Mouse (Mus musculus) G1E (cell line): ENCODE results near the gene Slc9a3r2. TPM values are rescaled to one million over a fixed set of nuclear protein-coding genes. Genes with fewer than 3 reads are reported as not detected.
A peak's percentile ranks its signal among the peaks of the same experiment; 100 is the strongest.

Source experiments
- ATAC-seq: 2 replicates; pipeline ENCODE4 v1.8.0; 2016; ENCODE audit warnings: mild to moderate bottlenecking; ENCODE audit not compliant: insufficient number of reproducible peaks, poor library complexity, low FRiP score, severe bottlenecking; ENCODE audit errors: extremely low read depth
- DNase-seq: peaks from one replicate; pipeline ENCODE4 v3.0.0; 2012; ENCODE audit warnings: low spot score
- H3K27me3 ChIP-seq: 2 replicates; pipeline ENCODE4 v1.6.1; 2012; ENCODE audit warnings: mild to moderate bottlenecking, low read length, inconsistent platforms; ENCODE audit not compliant: insufficient read depth
- H3K36me3 ChIP-seq: replicated peaks from 2 replicates; pipeline ENCODE3; 2012; ENCODE audit warnings: mild to moderate bottlenecking, inconsistent platforms
- H3K4me1 ChIP-seq: 2 replicates; pipeline ENCODE4 v1.6.1; 2012; ENCODE audit warnings: low read depth, low read length, inconsistent platforms, mixed read lengths; ENCODE audit not compliant: insufficient read depth
- H3K4me3 ChIP-seq: 2 replicates; pipeline ENCODE4 v1.5.1; 2012; ENCODE audit warnings: low read depth, mild to moderate bottlenecking, inconsistent platforms, low read length, moderate library complexity, mixed read lengths
- H3K9me3 ChIP-seq: replicated peaks from 2 replicates; pipeline ENCODE4 v1.6.1; 2012; ENCODE audit warnings: inconsistent platforms
- CTCF ChIP-seq: IDR thresholded peaks from 2 replicates; pipeline ENCODE4 v1.5.1; 2012; ENCODE audit warnings: low read depth, low read length, inconsistent platforms, mixed read lengths
- GATA1 ChIP-seq: IDR thresholded peaks from 2 replicates; pipeline ENCODE4 v1.6.1; 2012; ENCODE audit warnings: borderline replicate concordance, low read length, inconsistent platforms, mixed read lengths
- GATA2 ChIP-seq: IDR thresholded peaks from 2 replicates; pipeline ENCODE4 v1.6.1; 2012; ENCODE audit warnings: low read depth, low read length, inconsistent platforms, borderline replicate concordance
- POLR2AphosphoS5 ChIP-seq: IDR thresholded peaks from 2 replicates; pipeline ENCODE4 v1.6.1; 2012; ENCODE audit warnings: low read depth, low read length, inconsistent platforms; ENCODE audit not compliant: insufficient replicate concordance
- TAL1 ChIP-seq: conservative IDR thresholded peaks from 2 replicates; pipeline ENCODE4 v1.6.1; 2012; ENCODE audit warnings: low read depth, low read length, inconsistent platforms, mixed read lengths
- polyA plus RNA-seq: library from polyadenylated mRNA; stranded (reverse); fragments of >175 nt; gene quantifications from 2 replicates; pipeline ENCODE4 v1.2.3, GENCODE M21; 2012
- total RNA-seq, 2 experiments: library from RNA; stranded (forward) in 1 of 2; stranded (reverse) in 1 of 2; fragments of 200-1000 nt in 1 of 2; fragments of >200 nt in 1 of 2; fragmentation: Nextera tagmentation in 1 of 2; gene quantifications; 2 replicates each; pipeline ENCODE4 v1.2.3; 2014 to 2017

Slc9a3r2 gene
- total and polyA plus RNA-seq, 3 experiments, result 0.07 to 0.16 TPM; not detected in 1

- H3K27me3 ChIP-seq, result peaks cover 69% of the 10 kb centered on the region
- H3K9me3 ChIP-seq, result no peaks in the 10 kb centered on the region
- no peaks in the 10 kb centered on the region for H3K36me3 ChIP-seq
- no peak overlapping the region for H3K4me3 ChIP-seq
- TF ChIP-seq POLR2AphosphoS5 (no peak), TAL1 (no peak), GATA1 (no peak), CTCF (no peak), GATA2 (no peak)
- no peak for ATAC-seq
- DNase-seq, result no peak
- peaks cover 10% of the 10 kb centered on the region for H3K4me1 ChIP-seq
Observed at GRCm38 (mm10) chr17:24651835-24652234, 1.7 kb upstream of the Slc9a3r2 start.

- DNase-seq (no peak), ATAC-seq (no peak)
- H3K9me3 ChIP-seq, result no peaks in the 10 kb centered on the region
- H3K27me3 ChIP-seq, result peaks cover 74% of the 10 kb centered on the region
- H3K4me3 ChIP-seq, result no peak overlapping the region
- peaks cover 10% of the 10 kb centered on the region for H3K4me1 ChIP-seq
- H3K36me3 ChIP-seq, result no peaks in the 10 kb centered on the region
- TF ChIP-seq GATA2 (no peak), GATA1 (no peak), CTCF (no peak), TAL1 (no peak), POLR2AphosphoS5 (no peak)
Observed at GRCm38 (mm10) chr17:24650766-24651165, 639 bp upstream of the Slc9a3r2 start.

GRCm38 (mm10) chr17:24649581-24650069 lies 502 bp downstream of the Slc9a3r2 start:
- no peak for DNase-seq
- peaks cover 86% of the 10 kb centered on the region for H3K27me3 ChIP-seq
- no peak for ATAC-seq

GRCm38 (mm10) chr17:24648731-24649377 lies 1.3 kb downstream of the Slc9a3r2 start:
- H3K4me1 ChIP-seq, result peaks cover 13% of the 10 kb centered on the region
- DNase-seq (no peak), ATAC-seq (no peak)
- no peaks in the 10 kb centered on the region for H3K9me3 ChIP-seq
- no peaks in the 10 kb centered on the region for H3K36me3 ChIP-seq
- TF ChIP-seq TAL1 (no peak), GATA2 (no peak), GATA1 (no peak), POLR2AphosphoS5 (no peak), CTCF (no peak)
- no peak overlapping the region for H3K4me3 ChIP-seq
- H3K27me3 ChIP-seq, result peaks cover 87% of the 10 kb centered on the region

More at GRCm38 (mm10) chr17:24649581-24650069, 502 bp downstream of the Slc9a3r2 start:
- no peaks in the 10 kb centered on the region for H3K9me3 ChIP-seq
- TF ChIP-seq TAL1 (no peak), POLR2AphosphoS5 (no peak), CTCF (no peak), GATA2 (no peak), GATA1 (no peak)
- peak overlapping the region; percentile 63; the same call in 1 of the 2 replicates for H3K4me3 ChIP-seq
- H3K36me3 ChIP-seq, result no peaks in the 10 kb centered on the region
- peaks cover 10% of the 10 kb centered on the region for H3K4me1 ChIP-seq

DNA sequence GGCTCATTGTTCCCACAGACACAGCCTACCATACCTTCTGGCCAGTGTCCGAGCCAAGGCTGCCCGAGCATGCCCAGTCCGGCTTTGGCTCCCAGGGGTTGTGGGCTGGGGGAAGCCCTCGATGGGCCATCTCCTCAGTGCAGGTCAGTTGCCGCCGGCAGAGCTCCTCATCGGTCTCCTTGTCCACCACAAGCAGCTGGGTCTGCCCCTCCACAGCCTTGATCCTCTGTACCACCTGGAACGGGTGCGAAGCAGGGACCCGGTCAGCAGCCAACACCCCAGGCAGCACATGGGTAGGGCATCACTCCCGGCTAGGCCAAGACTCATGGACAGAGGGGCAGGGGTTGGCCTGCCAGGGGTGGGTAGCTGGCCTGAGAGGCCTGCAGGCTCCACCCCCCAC lies 2.6 kb downstream of the Slc9a3r2 start:
- Histone ChIP-seq H3K36me3 (no peaks in the 10 kb centered on the region), H3K9me3 (no peaks in the 10 kb centered on the region), H3K27me3 (peaks cover 93% of the 10 kb centered on the region), H3K4me1 (peaks cover 13% of the 10 kb centered on the region), H3K4me3 (no peak overlapping the region)
- ATAC-seq (no peak), DNase-seq (no peak)
- TF ChIP-seq TAL1, result no peak
- TF ChIP-seq GATA2, result no peak
- no peak for TF ChIP-seq GATA1
- TF ChIP-seq POLR2AphosphoS5, result no peak
- no peak for TF ChIP-seq CTCF

GRCm38 (mm10) chr17:24646381-24646780 lies 3.7 kb downstream of the Slc9a3r2 start:
- peaks cover 94% of the 10 kb centered on the region for H3K27me3 ChIP-seq
- no peak for ATAC-seq
- DNase-seq, result no peak
- H3K4me1 ChIP-seq, result peaks cover 13% of the 10 kb centered on the region
- H3K4me3 ChIP-seq, result no peak overlapping the region
- H3K9me3 ChIP-seq, result no peaks in the 10 kb centered on the region
- TF ChIP-seq CTCF, result no peak
- no peaks in the 10 kb centered on the region for H3K36me3 ChIP-seq
